Mouse (Mus musculus): ENCODE measurements around the gene Cdc42ep4. TPM values are rescaled to one million over a fixed set of nuclear protein-coding genes. Genes with fewer than 3 reads are reported as not detected.

The Cdc42ep4 gene
- polyA plus RNA-seq, 1 experiment from 2014 or later: 71.7 TPM

DNA sequence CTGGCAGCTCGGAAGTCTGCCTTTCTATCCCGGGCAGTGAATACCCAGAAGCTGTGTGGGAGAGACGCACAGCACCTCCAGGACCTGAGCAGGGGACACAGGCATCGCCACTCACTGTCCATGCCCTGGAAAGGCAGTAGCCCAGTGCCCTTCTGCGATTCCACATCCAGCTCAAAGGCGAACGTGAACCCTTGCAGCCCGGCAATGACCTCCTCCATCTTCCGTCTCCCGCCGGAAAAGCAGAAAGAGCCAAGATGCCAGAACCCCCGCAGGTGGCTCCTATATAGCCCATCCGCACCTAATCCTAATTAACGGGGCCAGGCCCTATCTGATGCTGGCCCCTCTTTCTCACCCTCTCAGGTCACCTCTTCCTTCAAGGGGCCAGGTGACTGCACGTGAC is 42.4 kb downstream of the Cdc42ep4 start:
- 13% methylated on average over 15 of the region's 15 CpGs for WGBS
- H3K27ac ChIP-seq (replicated peaks): no peak overlapping the region

DNA sequence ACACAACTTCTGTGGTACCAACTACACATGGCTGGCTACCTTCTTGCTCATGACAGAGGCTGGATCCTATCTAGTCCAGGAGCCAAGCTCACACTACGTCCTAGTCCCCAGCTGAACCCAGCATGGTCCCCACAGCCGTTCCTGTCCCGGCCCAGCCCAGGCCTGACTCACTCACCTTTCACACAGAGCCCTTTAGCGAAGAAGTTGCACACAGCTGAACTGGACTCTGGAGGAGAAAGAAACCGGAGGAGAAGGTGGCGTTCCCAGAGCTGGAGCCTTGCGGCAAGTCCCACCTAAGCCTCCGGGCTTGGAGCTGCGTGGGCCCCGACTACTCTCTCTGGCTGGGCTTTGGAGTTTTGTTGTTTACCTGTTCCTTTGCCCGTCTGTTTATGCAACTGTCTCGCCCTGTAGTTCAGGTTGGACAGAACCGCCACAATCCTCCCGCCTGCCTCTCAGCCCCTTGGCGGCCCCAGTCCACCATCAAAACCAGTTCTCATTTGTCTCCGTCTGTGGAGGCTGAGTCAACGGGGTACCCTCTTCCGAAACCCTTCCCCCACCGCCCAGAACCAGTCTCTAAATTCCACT is 43.0 kb downstream of the Cdc42ep4 start:
- ATAC-seq (ENCODE audit: low FRiP score, low read depth): no peak
- Histone ChIP-seq H3K9me3 (no peaks in the 10 kb centered on the region), H3K4me3 (no peak overlapping the region), H3K27me3 (no peaks in the 10 kb centered on the region), H3K36me3 (no peaks in the 10 kb centered on the region), H3K27ac (replicated peaks) (no peak overlapping the region), H3K4me2 (no peak overlapping the region), H3K4me1 (replicated peaks) (peaks cover 19% of the 10 kb centered on the region), H3K9ac (no peak overlapping the region)
- WGBS: 62% methylated on average over 19 of the region's 19 CpGs

More for the DNA sequence above, 42.4 kb downstream of the Cdc42ep4 start:
- Histone ChIP-seq H3K36me3 (no peaks in the 10 kb centered on the region), H3K4me1 (replicated peaks) (peaks cover 19% of the 10 kb centered on the region), H3K27me3 (no peaks in the 10 kb centered on the region), H3K9ac (no peak overlapping the region), H3K4me3 (no peak overlapping the region), H3K9me3 (no peaks in the 10 kb centered on the region), H3K4me2 (no peak overlapping the region)
- ATAC-seq (ENCODE audit: low FRiP score, low read depth): 0 out of 2 replicates have a peak, but pooled peaks have one; percentile 7

DNA sequence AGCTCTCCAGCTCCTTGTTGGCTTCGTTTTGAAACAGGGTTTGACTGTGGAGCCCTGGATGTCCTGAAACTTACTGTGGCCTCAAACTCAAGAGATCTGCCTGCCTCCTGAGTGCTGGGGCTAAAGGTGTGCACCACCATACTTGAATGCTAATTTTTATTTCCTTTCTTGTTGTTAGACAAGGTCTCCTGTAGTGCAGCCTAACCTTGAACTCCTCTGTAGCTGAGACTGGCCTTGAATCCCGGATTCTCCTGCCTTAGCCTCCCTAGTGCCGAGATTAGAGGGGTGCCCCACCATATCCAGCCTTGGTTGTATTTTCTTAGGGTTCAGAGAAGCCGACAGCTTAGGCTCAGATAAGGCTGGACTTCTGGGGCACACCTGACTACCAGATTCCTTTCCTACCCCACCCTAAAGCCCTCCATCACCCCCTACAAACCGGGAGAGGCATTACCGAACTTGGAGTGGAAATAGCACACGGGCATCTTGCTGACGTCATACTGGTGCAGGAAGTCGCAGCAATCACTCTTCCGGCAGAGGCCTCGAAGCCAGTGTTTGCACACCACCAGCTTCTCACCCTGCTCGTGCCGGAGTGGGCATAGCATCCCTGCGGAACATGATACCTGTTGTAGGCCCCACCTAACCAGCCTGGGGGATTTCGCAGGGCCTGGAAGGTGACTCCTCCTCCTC is 45.6 kb downstream of the Cdc42ep4 start:
- Histone ChIP-seq H3K27me3 (no peaks in the 10 kb centered on the region), H3K4me2 (no peak overlapping the region), H3K27ac (replicated peaks) (no peak overlapping the region), H3K4me1 (replicated peaks) (peaks cover 19% of the 10 kb centered on the region), H3K9ac (no peak overlapping the region), H3K4me3 (no peak overlapping the region), H3K9me3 (no peaks in the 10 kb centered on the region), H3K36me3 (no peaks in the 10 kb centered on the region)
- WGBS: 90% methylated on average over 15 of the region's 15 CpGs
- no peak for ATAC-seq (ENCODE audit: low FRiP score, low read depth)

DNA sequence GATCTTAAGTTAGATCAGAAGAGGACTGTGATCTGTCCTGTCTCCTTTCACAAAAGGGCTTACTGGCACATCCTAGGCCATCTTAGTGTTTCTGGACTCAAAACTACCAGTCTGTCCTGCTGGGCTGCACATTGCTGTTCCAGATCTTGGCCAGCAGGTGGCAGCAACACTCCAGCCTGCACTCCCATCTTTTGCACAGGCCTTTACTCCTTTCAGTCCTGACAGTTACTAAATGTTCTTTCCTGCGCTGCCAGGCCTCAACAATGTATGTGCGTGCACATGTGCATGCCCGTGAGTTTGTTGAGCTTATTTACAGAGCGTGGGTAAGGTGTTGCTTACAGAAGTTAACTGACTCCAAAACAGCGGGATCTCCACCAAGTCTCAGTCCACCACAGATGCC is 47.9 kb downstream of the Cdc42ep4 start:
- H3K36me3 ChIP-seq: no peaks in the 10 kb centered on the region
- 32% methylated on average over 5 of the region's 5 CpGs for WGBS
- no peaks in the 10 kb centered on the region for H3K4me1 ChIP-seq (replicated peaks)
- no peak overlapping the region for H3K9ac ChIP-seq
- H3K4me2 ChIP-seq: no peak overlapping the region
- peak; percentile 76 for ATAC-seq (ENCODE audit: low FRiP score, low read depth)
- H3K27me3 ChIP-seq: no peaks in the 10 kb centered on the region
- H3K27ac ChIP-seq (replicated peaks): no peak overlapping the region
- H3K9me3 ChIP-seq: no peaks in the 10 kb centered on the region
- H3K4me3 ChIP-seq: no peak overlapping the region

DNA sequence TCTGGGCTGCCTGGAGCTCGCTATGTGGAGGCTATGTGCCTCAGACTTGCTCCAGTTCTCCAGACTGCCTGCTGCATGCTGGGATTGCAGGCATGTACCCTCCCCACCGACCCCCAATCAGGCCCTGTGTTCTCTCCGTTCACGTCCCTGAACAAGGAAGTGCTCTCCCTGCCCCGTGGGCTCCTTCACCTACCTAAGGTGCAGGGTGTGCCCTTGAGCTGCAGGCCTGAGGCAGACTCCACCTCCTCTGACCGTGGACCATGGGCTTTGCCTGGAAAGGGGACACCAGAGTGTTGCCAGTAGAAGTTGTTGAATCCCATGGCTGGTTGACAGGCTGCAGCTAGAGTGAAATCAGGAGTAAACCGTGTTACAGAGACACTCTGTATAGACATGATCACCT is 52.0 kb downstream of the Cdc42ep4 start:
- Histone ChIP-seq H3K4me3 (no peak overlapping the region), H3K27ac (replicated peaks) (no peak overlapping the region), H3K4me2 (no peak overlapping the region), H3K4me1 (replicated peaks) (no peaks in the 10 kb centered on the region), H3K9me3 (no peaks in the 10 kb centered on the region), H3K36me3 (peaks cover 13% of the 10 kb centered on the region), H3K27me3 (no peaks in the 10 kb centered on the region), H3K9ac (no peak overlapping the region)
- 89% methylated on average over 7 of the region's 7 CpGs for WGBS
- ATAC-seq (ENCODE audit: low FRiP score, low read depth): no peak

DNA sequence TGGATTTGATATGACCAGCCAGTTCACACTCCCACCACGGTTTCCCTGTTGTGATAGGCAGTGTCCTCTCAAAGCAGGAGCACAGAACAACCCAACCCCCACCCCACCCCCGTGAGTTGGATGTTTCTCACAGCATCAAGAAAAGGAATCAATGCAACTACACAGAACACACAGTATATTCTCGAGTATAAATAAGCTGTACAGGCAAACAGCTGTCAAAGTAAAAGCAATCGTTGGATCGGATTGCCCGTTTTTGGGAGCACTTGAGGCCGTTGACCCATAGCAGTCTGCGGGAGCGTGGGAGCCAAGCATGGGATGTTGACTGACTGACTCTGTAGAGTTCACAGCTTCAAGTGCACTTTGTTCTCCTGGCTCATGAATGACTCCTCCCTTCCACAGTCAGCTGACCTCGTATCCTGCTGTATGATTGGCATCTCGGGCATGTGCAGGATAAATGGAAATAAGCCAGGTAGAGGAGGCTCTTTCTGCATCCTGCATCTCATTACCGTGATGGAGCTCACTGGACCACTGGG is 53.6 kb downstream of the Cdc42ep4 start:
- Histone ChIP-seq H3K4me2 (no peak overlapping the region), H3K9me3 (no peaks in the 10 kb centered on the region), H3K36me3 (peaks cover 27% of the 10 kb centered on the region), H3K4me3 (no peak overlapping the region), H3K27me3 (no peaks in the 10 kb centered on the region), H3K27ac (replicated peaks) (no peak overlapping the region), H3K9ac (no peak overlapping the region), H3K4me1 (replicated peaks) (no peaks in the 10 kb centered on the region)
- ATAC-seq (ENCODE audit: low FRiP score, low read depth): no peak
- 79% methylated on average over 12 of the region's 12 CpGs for WGBS

DNA sequence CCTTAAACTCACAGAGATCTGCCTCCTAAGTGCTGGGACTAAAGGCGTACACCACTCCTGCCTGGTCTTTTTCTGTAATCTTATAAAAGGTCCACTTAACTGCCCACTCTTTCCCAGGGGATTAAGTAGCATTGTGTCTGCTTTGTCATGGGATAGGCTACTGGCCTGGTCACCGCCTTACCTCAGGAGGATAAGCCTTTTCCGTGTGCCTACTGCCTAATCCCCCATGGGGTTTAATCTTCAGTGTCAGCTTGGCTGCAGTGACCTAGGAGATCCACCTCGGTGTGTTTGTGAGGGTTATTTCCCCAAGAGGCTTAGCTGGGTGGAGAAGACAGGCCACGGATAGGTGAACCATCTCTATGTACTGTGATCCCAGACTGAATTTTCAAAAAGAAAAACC is 54.1 kb downstream of the Cdc42ep4 start:
- WGBS: 80% methylated on average over 5 of the region's 5 CpGs
- Histone ChIP-seq H3K4me3 (no peak overlapping the region), H3K36me3 (peaks cover 32% of the 10 kb centered on the region), H3K9me3 (no peaks in the 10 kb centered on the region), H3K27me3 (no peaks in the 10 kb centered on the region), H3K4me2 (no peak overlapping the region), H3K9ac (no peak overlapping the region), H3K27ac (replicated peaks) (no peak overlapping the region), H3K4me1 (replicated peaks) (no peaks in the 10 kb centered on the region)
- no peak for ATAC-seq (ENCODE audit: low FRiP score, low read depth)

DNA sequence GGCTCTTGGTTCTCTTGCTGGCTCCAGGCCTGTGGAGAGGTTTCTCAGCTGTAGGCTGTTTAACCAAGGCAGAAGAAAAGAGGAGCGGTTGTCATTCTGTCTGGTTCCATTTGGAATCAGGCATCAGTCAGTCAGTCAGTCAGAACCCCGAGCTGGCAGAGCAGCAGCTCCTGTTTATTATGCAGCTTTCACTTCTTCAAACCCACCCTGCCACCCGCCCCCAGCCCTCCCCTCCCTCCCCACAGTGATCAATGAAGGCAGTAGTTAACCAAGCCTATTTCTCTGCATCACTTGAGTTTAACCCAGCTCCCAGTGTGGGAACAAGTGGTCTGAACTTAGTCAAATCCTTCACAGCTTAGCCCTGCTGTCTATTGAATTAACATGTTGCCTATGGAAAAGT is 59.8 kb downstream of the Cdc42ep4 start:
- Histone ChIP-seq H3K4me3 (no peak overlapping the region), H3K4me2 (no peak overlapping the region), H3K9me3 (no peaks in the 10 kb centered on the region), H3K4me1 (replicated peaks) (peaks cover 3% of the 10 kb centered on the region), H3K27ac (replicated peaks) (no peak overlapping the region), H3K27me3 (no peaks in the 10 kb centered on the region), H3K9ac (no peak overlapping the region), H3K36me3 (peaks cover 55% of the 10 kb centered on the region)
- ATAC-seq (ENCODE audit: low FRiP score, low read depth): no peak
- 69% methylated on average over 3 of the region's 3 CpGs for WGBS

DNA sequence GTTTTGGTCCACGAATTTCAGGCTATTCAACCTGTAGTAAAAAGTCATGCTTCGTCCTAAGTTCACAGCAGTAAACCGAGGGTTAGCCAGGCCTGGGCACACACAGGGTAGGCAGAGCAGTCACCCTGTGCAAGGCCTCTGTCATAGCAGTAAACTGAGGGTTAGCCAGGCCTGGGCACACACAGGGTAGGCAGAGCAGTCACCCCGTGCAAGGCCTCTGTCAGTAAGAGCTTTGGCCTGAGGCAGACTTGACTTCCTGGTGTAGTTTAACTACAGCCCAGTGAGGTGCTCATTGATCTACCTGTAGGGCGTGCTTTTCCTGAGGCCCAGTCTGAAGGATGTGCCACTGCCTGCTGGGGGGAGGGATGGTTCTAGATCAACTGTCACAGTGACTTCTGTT is 60.4 kb downstream of the Cdc42ep4 start:
- whole genome bisulfite sequencing: 94% methylated on average over 5 of the region's 5 CpGs
- Histone ChIP-seq H3K4me2 (no peak overlapping the region), H3K4me1 (replicated peaks) (peaks cover 9% of the 10 kb centered on the region), H3K9ac (no peak overlapping the region), H3K9me3 (no peaks in the 10 kb centered on the region), H3K27ac (replicated peaks) (no peak overlapping the region), H3K4me3 (no peak overlapping the region), H3K27me3 (no peaks in the 10 kb centered on the region), H3K36me3 (peaks cover 55% of the 10 kb centered on the region)
- ATAC-seq (ENCODE audit: low FRiP score, low read depth): no peak

DNA sequence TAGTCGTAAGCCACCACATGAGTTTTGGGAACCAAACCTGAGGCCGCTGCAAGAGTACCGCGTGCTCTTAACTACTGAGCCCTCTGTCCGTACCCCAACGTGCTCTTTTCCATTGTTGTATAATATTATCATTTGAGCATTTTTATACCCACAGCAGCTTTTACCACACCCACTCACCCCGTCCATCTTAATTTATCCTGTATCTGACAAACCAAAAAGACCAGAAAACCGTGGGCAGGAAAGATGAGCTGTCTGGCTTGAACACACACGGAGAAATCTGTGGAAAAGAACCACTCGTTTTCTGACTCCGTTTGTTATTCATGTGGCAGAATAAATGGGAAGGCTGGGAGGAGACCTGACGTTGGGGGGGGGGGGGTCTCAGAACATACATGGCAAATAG is 61.2 kb downstream of the Cdc42ep4 start:
- Histone ChIP-seq H3K9ac (no peak overlapping the region), H3K4me1 (replicated peaks) (peaks cover 16% of the 10 kb centered on the region), H3K27ac (replicated peaks) (no peak overlapping the region), H3K9me3 (no peaks in the 10 kb centered on the region), H3K4me3 (no peak overlapping the region), H3K27me3 (no peaks in the 10 kb centered on the region), H3K4me2 (no peak overlapping the region), H3K36me3 (peaks cover 50% of the 10 kb centered on the region)
- WGBS: 91% methylated on average over 12 of the region's 12 CpGs
- no peak for ATAC-seq (ENCODE audit: low FRiP score, low read depth)

DNA sequence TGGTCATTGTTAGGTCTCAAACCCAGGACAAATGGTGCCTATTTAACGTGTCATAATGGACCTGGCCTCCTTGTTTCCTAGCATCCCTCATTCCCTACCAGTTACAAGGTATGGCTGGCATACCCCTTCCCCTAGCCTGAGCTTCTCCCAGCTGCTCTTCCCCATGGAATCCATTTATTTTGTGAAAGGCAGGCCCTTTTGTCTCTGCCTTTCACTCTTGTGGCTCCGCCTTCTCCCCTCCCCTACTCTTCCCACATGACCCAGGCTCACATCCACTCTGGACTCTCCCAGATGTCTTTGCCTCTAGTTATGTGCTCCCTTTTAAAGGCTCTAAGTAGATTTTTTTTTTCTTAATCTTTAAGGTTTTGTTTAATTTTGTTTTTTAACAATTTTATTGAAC is 64.7 kb downstream of the Cdc42ep4 start:
- Histone ChIP-seq H3K27me3 (no peaks in the 10 kb centered on the region), H3K9ac (0 out of 2 replicates have a peak overlapping the region, but pooled peaks have one; percentile 13), H3K36me3 (peaks cover 23% of the 10 kb centered on the region), H3K4me1 (replicated peaks) (peaks cover 35% of the 10 kb centered on the region), H3K27ac (replicated peaks) (no peak overlapping the region), H3K4me3 (no peak overlapping the region), H3K9me3 (no peaks in the 10 kb centered on the region), H3K4me2 (no peak overlapping the region)
- ATAC-seq (ENCODE audit: low FRiP score, low read depth): no peak
- 25% methylated on average over 2 of the region's 2 CpGs for WGBS

DNA sequence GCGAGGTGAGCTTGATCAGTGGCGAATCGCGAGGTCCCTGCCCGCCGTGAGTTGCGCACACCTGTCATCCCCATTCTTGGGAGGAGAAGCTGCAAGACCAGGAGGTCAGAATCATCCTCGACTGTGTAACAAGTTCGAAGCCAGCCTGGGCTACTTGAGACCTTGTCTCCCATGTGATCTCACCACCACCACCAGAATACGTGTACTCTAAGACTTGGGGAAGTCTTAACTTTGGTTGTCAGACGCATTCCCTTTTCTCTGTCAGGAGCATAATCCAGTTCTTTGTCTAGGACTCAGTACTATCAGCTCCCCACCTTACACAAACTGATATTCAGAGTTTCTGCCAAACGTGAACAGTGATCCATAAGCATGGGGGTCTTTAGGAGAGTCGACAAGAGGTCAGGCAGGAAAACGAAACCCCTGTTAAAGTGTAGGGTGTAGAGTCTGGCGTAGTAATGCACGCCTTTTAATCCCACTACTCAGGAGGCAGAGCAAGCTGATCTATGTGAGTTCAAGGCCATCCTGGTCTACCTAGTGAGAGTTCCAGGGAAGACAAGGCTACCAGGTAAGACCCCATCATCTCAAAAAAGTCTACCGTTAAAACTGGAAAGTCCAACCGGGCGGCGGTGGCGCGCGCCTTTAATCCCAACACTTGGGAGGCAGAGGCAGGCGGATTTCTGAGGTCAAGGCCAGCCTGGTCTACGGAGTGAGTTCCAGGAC is 66.8 kb downstream of the Cdc42ep4 start:
- Histone ChIP-seq H3K27ac (replicated peaks) (peak overlapping the region; percentile 91), H3K27me3 (no peaks in the 10 kb centered on the region)

More for the DNA sequence above, 66.8 kb downstream of the Cdc42ep4 start:
- Histone ChIP-seq H3K4me2 (peak overlapping the region; percentile 83), H3K9ac (peak overlapping the region; percentile 65), H3K4me3 (peak overlapping the region; percentile 77), H3K9me3 (no peaks in the 10 kb centered on the region), H3K36me3 (peaks cover 19% of the 10 kb centered on the region), H3K4me1 (replicated peaks) (peaks cover 46% of the 10 kb centered on the region)
- ATAC-seq (ENCODE audit: low FRiP score, low read depth): no peak; the same call in 1 of the 2 replicates
- 42% methylated on average over 25 of the region's 25 CpGs for WGBS
